9 mouse cellular contexts compared by ENCODE assay signal in the genomic region with DNA sequence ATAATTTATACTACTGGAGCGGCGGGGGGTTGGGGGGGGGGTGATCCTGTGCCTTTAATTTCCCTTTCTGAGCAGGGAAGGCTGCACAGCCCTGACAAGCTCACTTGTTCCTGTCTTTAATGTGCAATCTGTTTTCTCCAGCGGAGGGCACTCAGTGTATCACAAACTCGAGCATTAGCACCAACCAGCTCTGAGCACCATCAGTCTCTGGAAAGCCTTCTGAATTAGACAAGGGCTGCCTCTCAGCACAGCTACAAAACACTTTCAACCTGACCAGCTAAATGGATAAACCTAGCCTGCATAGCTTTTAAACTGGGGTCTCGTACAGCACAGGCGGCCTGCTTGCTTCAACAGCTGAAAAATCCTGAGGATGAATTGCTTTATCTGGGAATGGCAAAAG. TPM values are rescaled to one million over a fixed set of nuclear protein-coding genes. Genes with fewer than 3 reads are reported as not detected.
DNase-seq lines count a peak whose midpoint lies in the region; ATAC-seq lines count a peak whose summit lies in the region.
"Had no signal": no experiment of that assay in that cellular context is flagged by ENCODE, and none has a peak within 500 bp of the region (broad histone marks: within the 10 kb centered on the region; RNA-seq: fewer than 3 reads in every experiment).

A gene (plus strand): TSS at position 113 of the 400 bp plus-strand sequence.

- ATAC-seq in kidney, embryonic 15.5 days (replicated peaks; ENCODE audit: low FRiP score): peak; percentile 76
- ATAC-seq in hindbrain, embryonic 11.5 days (ENCODE audit: low FRiP score): peak; percentile 85

- no peak within 1 kb of the TSS for H3K9ac ChIP-seq in kidney, embryonic 15.5 days
- H3K9ac ChIP-seq in hindbrain, embryonic 11.5 days (ENCODE audit: low read depth, low read length): peak within 1 kb of the TSS; percentile 37; the same call in 1 of the 2 replicates

- peak within 1 kb of the TSS; percentile 71 for H3K4me2 ChIP-seq in kidney, embryonic 15.5 days
- peak within 1 kb of the TSS; percentile 66 for H3K4me2 ChIP-seq in hindbrain, embryonic 11.5 days (replicated peaks; ENCODE audit: low read depth, low read length)

- no peak within 1 kb of the TSS for H3K27ac ChIP-seq in kidney, embryonic 15.5 days
- no peak within 1 kb of the TSS for H3K27ac ChIP-seq in hindbrain, embryonic 11.5 days (ENCODE audit: low read depth, low read length)

- peak within 1 kb of the TSS; percentile 40 for H3K4me3 ChIP-seq in kidney, embryonic 15.5 days (replicated peaks)
- H3K4me3 ChIP-seq in hindbrain, embryonic 11.5 days (ENCODE audit: low read depth, low read length): peak within 1 kb of the TSS; percentile 40

- whole genome bisulfite sequencing in kidney, embryonic 15.5 days: 5% methylated on average over 6 of the region's 6 CpGs
- 12% methylated on average over 6 of the region's 6 CpGs for WGBS in hindbrain, embryonic 11.5 days

- no peaks in the 10 kb centered on the region; the same call in 1 of the 2 replicates for H3K27me3 ChIP-seq in kidney, embryonic 15.5 days
- H3K27me3 ChIP-seq in hindbrain, embryonic 11.5 days (ENCODE audit: control insufficient read depth, insufficient read depth, low read length): no peaks in the 10 kb centered on the region

- H3K36me3 ChIP-seq in kidney, embryonic 15.5 days: no peaks in the 10 kb centered on the region
- no peaks in the 10 kb centered on the region for H3K36me3 ChIP-seq in hindbrain, embryonic 11.5 days (ENCODE audit: control insufficient read depth, insufficient read depth, low read length)
- H3K36me3 ChIP-seq: G1E had no signal

- no peak for DNase-seq in kidney, adult 18-20 months
- peak; percentile 69 for DNase-seq in embryo, embryonic 10 days (ENCODE audit: low spot score)
- peak; percentile 49 for DNase-seq in hindbrain, embryonic 11.5 days (ENCODE audit: low spot score)
- DNase-seq in left cerebral cortex, postnatal 25 days (ENCODE audit: low spot score in 2 of 2): peak; percentile 72 to 89
- peak; percentile 78 for DNase-seq in right cerebral cortex, adult 18-20 months
- no peak for DNase-seq in thymus, postnatal 25 days
- no peak for DNase-seq in heart, postnatal 10 days

- no peaks in the 10 kb centered on the region for H3K9me3 ChIP-seq in kidney, embryonic 15.5 days (replicated peaks)
- no peaks in the 10 kb centered on the region for H3K9me3 ChIP-seq in hindbrain, embryonic 11.5 days (ENCODE audit: control insufficient read depth, low read length)

- intact Hi-C loops in left cerebral cortex, postnatal 25 days (cut with DNase I): no loop called here
- intact Hi-C loops in heart, postnatal 10 days (cut with DNase I): no loop called here

- peaks cover 12% of the 10 kb centered on the region; the same call in 1 of the 2 replicates for H3K4me1 ChIP-seq in kidney, embryonic 15.5 days
- no peaks in the 10 kb centered on the region for H3K4me1 ChIP-seq in hindbrain, embryonic 11.5 days (replicated peaks; ENCODE audit: control insufficient read depth, insufficient read depth, low read length)

RNA-seq across cellular contexts. Expression of the gene that starts here (rescaled TPM):
- 0.80 and 0.97 TPM in 2 replicates for polyA plus RNA-seq in kidney, embryonic 15.5 days (2015; fragmentation: Nextera tagmentation; extraction: Ambion mirVana)
- polyA plus RNA-seq in hindbrain, embryonic 11.5 days (2014; fragmentation: Nextera tagmentation; extraction: Ambion mirVana): 3.7 and 5.1 TPM in 2 replicates
- 10 to 100 TPM; 69.8 to 77.5 TPM for total RNA-seq in left cerebral cortex, postnatal 25 days (2021)
- under 1 TPM in 1 of 2 experiments, not detected in 1; 0.43 TPM for total RNA-seq in heart, postnatal 10 days (2021)
- polyA plus RNA-seq: G1E had no signal

Comparison
In these comparisons a context has a peak if more than half of its experiments do, and no peak if none do; other contexts are left out.
1. RNA of the gene that starts here (total RNA-seq): 69.8 to 77.5 TPM in left cerebral cortex, postnatal 25 days; 0.43 TPM in heart, postnatal 10 days; every median in the first group is over 10 times any median in the second.
2. Peak in ATAC-seq, H3K4me3 ChIP-seq and H3K4me2 ChIP-seq in kidney, embryonic 15.5 days; RNA of the gene not detected or under 1 TPM.
3. DNase-seq: peak in embryo, embryonic 10 days (single experiment), hindbrain, embryonic 11.5 days (single experiment), left cerebral cortex, postnatal 25 days (2 of 2) and right cerebral cortex, adult 18-20 months (single experiment); none in kidney, adult 18-20 months (single experiment), thymus, postnatal 25 days (single experiment) and heart, postnatal 10 days (0 of 2).